Mouse (Mus musculus) forebrain, embryonic 10.5 days (tissue): Measurements from ENCODE around the gene Adam8. TPM values are rescaled to one million over a fixed set of nuclear protein-coding genes. Genes with fewer than 3 reads are reported as not detected.
A peak's percentile ranks its signal among the peaks of the same experiment; 100 is the strongest.

Experiments used
- DNase-seq: peaks from one replicate; pipeline ENCODE4 v3.0.0-alpha.2; 2017; ENCODE audit warnings: low spot score; ENCODE audit errors: extremely low spot score
- H3K27ac ChIP-seq: fragments of 300-500 bp; sonication (generic); 2 replicates; pipeline ENCODE4 v1.5.1; 2016; ENCODE audit warnings: mild to moderate bottlenecking
- H3K27me3 ChIP-seq: fragments of 300-500 bp; sonication (generic); 2 replicates; pipeline ENCODE4 v1.6.1; 2016; ENCODE audit warnings: mild to moderate bottlenecking; ENCODE audit not compliant: poor library complexity, severe bottlenecking
- H3K36me3 ChIP-seq: fragments of 300-500 bp; sonication (generic); replicated peaks from 2 replicates; pipeline ENCODE4 v1.6.1; 2016; ENCODE audit warnings: mild to moderate bottlenecking, moderate library complexity
- H3K4me1 ChIP-seq: fragments of 300-500 bp; sonication (generic); 2 replicates; pipeline ENCODE4 v1.6.1; 2016
- H3K4me3 ChIP-seq: fragments of 300-500 bp; sonication (generic); 2 replicates; pipeline ENCODE4 v1.5.1; 2016; ENCODE audit warnings: mild to moderate bottlenecking, moderate library complexity
- H3K9me3 ChIP-seq: fragments of 300-500 bp; sonication (generic); 2 replicates; pipeline ENCODE4 v1.6.1; 2016; ENCODE audit warnings: mild to moderate bottlenecking, moderate library complexity
- WGBS: fragments of 180-500 bp; shearing (Covaris S2); methylation state at CpG from one replicate; pipeline ENCODE4 v1.1.7; 2016; 5-methylcytosine and 5-hydroxymethylcytosine counted together
- polyA plus RNA-seq: library from polyadenylated mRNA; unstranded; fragments of >200 nt; fragmentation: Nextera tagmentation; extraction: Ambion mirVana; gene quantifications from 2 replicates; pipeline ENCODE4 v1.2.1, GENCODE M21; 2016

The Adam8 gene
- polyA plus RNA-seq, 1 experiment from 2014 or later: 1.6 TPM

- no peak overlapping the region for H3K4me3 ChIP-seq
- 56% methylated on average over 6 of the region's 6 CpGs for WGBS
- DNase-seq: peak; percentile 37
- no peak overlapping the region for H3K27ac ChIP-seq
- no peaks in the 10 kb centered on the region for H3K9me3 ChIP-seq
- H3K36me3 ChIP-seq: no peaks in the 10 kb centered on the region
- peaks cover 91% of the 10 kb centered on the region for H3K27me3 ChIP-seq
- peaks cover 32% of the 10 kb centered on the region for H3K4me1 ChIP-seq
Measured at GRCm38 (mm10) chr7:139951991-139952633, 40.2 kb downstream of the Adam8 start.

GRCm38 (mm10) chr7:139951079-139951478 is 41.3 kb downstream of the Adam8 start:
- WGBS: 8% methylated on average over 16 of the region's 16 CpGs
- Histone ChIP-seq H3K4me3 (peak overlapping the region; percentile 58), H3K36me3 (no peaks in the 10 kb centered on the region), H3K27ac (peak overlapping the region; percentile 60; the same call in 1 of the 2 replicates), H3K4me1 (peaks cover 32% of the 10 kb centered on the region), H3K9me3 (no peaks in the 10 kb centered on the region), H3K27me3 (peaks cover 91% of the 10 kb centered on the region)
- peak; percentile 23 for DNase-seq

- peak; percentile 56 for DNase-seq
- no peaks in the 10 kb centered on the region for H3K36me3 ChIP-seq
- peak overlapping the region; percentile 60; the same call in 1 of the 2 replicates for H3K27ac ChIP-seq
- H3K4me3 ChIP-seq: peak overlapping the region; percentile 58
- WGBS: 2% methylated on average over 33 of the region's 33 CpGs
- H3K9me3 ChIP-seq: no peaks in the 10 kb centered on the region
- H3K4me1 ChIP-seq: peaks cover 32% of the 10 kb centered on the region
- H3K27me3 ChIP-seq: peaks cover 91% of the 10 kb centered on the region
Measured at GRCm38 (mm10) chr7:139950283-139950971, 41.9 kb downstream of the Adam8 start.

DNA sequence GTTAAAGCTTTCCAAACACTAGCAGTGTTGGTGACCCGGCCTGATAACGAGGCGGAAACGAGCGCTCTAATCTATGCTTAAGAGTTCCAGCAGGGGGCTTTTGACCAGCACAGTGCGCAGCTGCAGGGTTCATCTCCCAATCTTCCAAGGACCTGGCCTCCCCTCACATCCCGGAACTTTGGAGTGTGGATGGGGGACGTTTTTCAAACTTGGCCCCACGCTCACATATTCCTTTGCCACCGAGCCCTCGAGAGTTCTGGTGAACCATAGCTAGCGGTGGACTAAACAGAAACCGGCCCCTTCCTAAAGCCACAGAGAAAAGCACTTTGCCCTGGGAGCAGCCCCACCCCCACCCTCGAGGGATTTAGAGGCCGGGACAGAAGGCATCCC is 42.5 kb downstream of the Adam8 start:
- Histone ChIP-seq H3K27ac (0 out of 2 replicates have a peak overlapping the region, but pooled peaks have one; percentile 60), H3K9me3 (no peaks in the 10 kb centered on the region), H3K27me3 (peaks cover 92% of the 10 kb centered on the region), H3K4me1 (peaks cover 32% of the 10 kb centered on the region), H3K36me3 (no peaks in the 10 kb centered on the region), H3K4me3 (peak overlapping the region; percentile 58)
- 1% methylated on average over 15 of the region's 15 CpGs for WGBS
- peak; percentile 67 for DNase-seq

DNA sequence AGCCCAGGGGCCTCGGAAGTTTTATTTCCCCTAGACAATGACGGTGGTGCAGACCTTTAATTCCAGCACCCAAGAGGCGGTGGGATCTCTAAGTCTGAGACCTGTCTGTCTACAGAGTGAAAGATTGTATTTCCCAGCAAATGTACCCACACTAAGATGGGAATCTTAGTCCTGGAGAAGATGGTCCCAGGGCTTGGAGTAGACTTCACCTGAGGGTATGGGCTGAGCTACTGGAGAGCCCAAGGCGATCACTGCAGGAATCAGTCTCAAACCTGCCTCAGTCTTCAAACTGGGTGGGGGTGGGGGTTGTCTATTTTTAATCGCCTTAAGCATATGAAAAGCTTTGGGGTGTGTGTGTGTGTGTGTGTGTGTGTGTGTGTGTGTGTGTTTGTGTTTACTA is 46.3 kb downstream of the Adam8 start:
- Histone ChIP-seq H3K4me1 (peaks cover 30% of the 10 kb centered on the region), H3K27ac (no peak overlapping the region), H3K4me3 (no peak overlapping the region), H3K27me3 (peaks cover 100% of the 10 kb centered on the region), H3K9me3 (no peaks in the 10 kb centered on the region), H3K36me3 (no peaks in the 10 kb centered on the region)
- DNase-seq: no peak
- WGBS: 24% methylated on average over 5 of the region's 5 CpGs

DNA sequence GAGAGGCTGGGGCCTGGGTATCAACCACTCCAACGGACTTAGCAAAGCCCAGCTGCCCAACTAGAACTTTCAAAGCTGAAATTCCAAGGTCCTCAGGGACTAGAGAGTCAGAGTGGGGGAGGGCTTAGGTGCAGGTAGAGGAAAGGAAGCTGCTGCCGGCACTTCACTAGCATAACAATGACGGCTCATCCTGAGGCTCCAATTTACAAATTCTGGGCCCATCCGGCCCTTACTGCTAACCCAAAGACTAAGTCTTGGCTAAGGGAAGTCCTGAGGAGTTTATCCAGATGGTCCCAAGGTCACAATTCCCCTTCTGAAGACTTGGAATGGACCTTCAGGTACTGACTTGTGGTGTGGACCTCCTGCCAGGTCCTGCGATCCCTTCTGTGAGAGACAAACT is 46.8 kb downstream of the Adam8 start:
- Histone ChIP-seq H3K27me3 (peaks cover 100% of the 10 kb centered on the region), H3K4me1 (peaks cover 25% of the 10 kb centered on the region), H3K9me3 (no peaks in the 10 kb centered on the region), H3K36me3 (no peaks in the 10 kb centered on the region), H3K27ac (no peak overlapping the region), H3K4me3 (no peak overlapping the region)
- no peak for DNase-seq
- WGBS: 10% methylated on average over 5 of the region's 5 CpGs

DNA sequence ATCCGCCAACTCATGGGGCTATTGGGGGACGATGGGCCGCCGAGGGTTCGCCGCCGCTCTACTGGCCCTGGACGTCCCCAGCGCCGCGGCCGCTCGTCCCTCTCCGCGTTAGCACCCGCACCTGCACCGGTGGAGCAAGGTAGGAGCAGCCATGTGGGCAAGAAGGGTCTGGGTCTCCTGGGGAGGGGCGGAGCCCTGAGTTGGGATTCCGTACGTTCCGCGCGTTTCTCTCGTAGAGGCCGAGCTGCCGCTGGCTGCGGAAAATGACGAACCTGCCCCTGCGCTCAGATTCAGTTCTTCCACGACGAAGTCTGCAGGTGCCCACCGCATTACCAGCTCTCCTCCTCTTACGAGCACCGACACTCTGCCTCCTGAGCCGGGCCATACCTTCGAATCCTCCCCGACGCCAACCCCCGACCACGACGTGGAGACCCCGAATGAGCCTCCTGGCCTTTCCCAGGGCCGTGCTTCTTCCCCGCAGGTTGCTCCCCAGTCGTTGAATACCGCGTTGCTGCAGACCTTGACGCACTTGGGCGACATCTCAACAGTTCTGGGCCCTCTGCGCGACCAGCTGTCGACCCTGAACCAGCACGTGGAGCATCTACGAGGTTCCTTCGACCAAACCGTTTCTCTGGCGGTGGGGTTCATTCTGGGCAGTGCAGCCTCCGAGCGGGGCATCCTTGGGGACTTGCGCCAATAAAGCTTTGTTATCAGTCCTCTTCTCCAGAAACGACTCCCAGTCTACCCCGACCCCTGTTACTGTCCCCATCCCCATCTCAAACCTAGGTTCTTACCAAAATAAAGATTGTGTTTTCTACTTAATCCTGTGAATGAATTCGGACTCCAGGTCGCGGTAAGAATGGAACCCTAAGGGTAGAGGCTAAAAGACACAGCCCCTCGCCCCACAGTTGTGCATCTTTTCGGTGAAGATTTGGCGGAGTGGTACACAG is 47.8 kb downstream of the Adam8 start:
- peak; percentile 38 for DNase-seq
- Histone ChIP-seq H3K4me3 (peak overlapping the region; percentile 45), H3K9me3 (no peaks in the 10 kb centered on the region), H3K27ac (no peak overlapping the region), H3K4me1 (peaks cover 15% of the 10 kb centered on the region), H3K27me3 (peaks cover 100% of the 10 kb centered on the region), H3K36me3 (no peaks in the 10 kb centered on the region)
- WGBS: 2% methylated on average over 68 of the region's 68 CpGs

- Histone ChIP-seq H3K9me3 (no peaks in the 10 kb centered on the region), H3K4me3 (peak within 1 kb of the TSS; percentile 45), H3K27me3 (peaks cover 93% of the 10 kb centered on the region), H3K36me3 (no peaks in the 10 kb centered on the region), H3K4me1 (peaks cover 13% of the 10 kb centered on the region), H3K27ac (no peak within 1 kb of the TSS)
- under 1% methylated on average over 59 of the region's 59 CpGs for WGBS
- DNase-seq: peak; percentile 57
Measured at GRCm38 (mm10) chr7:139943674-139944281, 48.6 kb downstream of the Adam8 start, which contains the start of gene Utf1. TSS of gene Utf1 (plus strand) at chr7:139943789.

DNA sequence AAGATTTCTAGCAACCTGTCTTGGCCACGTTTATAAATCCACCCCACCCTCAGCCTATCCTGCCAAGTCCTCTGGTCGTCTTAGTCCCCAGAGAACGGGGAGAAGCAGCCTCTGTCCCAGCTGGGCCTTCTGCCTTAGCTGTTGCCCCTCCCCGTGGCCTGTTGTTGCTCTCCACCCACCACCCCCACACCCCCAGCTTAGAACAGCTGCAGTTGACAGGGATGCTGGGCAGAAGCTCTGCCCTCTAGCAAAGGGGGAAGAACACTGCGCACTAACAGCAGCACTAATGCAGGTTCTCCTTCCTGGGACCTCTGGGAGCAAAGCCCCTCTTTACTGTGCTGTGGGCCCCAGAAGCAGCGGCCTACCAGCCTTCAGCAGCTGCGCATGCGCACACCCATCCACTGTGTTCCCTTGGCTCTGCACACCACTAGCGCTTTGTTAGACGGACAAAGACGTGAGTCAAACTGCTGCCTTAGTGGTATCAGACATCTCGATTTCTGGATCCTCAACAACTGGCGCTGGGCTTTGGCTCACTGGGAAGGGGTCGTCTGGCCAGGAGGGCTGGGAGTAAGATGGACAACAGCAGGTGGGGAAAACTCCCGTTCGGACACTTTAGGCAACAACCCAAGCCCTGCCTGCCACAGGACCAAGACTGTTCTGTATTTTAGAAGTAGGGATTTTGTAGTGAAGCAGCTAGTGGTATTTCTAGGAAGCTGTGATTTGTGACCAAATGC is 51.7 kb downstream of the Adam8 start:
- Histone ChIP-seq H3K4me3 (no peak overlapping the region), H3K36me3 (no peaks in the 10 kb centered on the region), H3K9me3 (no peaks in the 10 kb centered on the region), H3K27ac (no peak overlapping the region), H3K27me3 (peaks cover 83% of the 10 kb centered on the region), H3K4me1 (peaks cover 13% of the 10 kb centered on the region)
- WGBS: 70% methylated on average over 16 of the region's 16 CpGs
- DNase-seq: no peak

DNA sequence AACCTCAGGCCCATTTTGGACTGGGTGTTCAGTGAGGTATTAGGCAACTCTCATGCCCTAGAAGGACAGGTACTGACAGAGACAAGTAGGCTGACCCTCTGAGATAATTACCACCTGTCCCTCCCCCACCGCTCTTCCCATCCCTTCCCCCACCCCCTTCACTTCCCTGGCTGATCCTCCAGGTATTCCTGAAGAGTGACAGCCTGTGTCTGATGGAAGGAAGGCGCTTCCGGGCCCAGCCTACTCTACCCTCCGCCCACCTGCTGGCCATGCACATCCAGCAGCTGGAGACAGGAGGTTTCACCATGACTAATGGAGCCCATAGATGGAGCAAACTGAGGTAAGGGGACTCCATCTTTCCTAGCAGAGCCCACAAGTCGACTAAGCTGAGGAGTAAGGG is 54.6 kb downstream of the Adam8 start:
- Histone ChIP-seq H3K4me1 (no peaks in the 10 kb centered on the region), H3K27ac (no peak overlapping the region), H3K27me3 (peaks cover 61% of the 10 kb centered on the region), H3K4me3 (no peak overlapping the region), H3K9me3 (no peaks in the 10 kb centered on the region), H3K36me3 (no peaks in the 10 kb centered on the region)
- DNase-seq: no peak
- WGBS: 75% methylated on average over 5 of the region's 5 CpGs

GRCm38 (mm10) chr7:139937138-139937537 is 55.2 kb downstream of the Adam8 start:
- H3K4me3 ChIP-seq: no peak overlapping the region
- no peaks in the 10 kb centered on the region for H3K4me1 ChIP-seq
- peaks cover 56% of the 10 kb centered on the region for H3K27me3 ChIP-seq
- no peaks in the 10 kb centered on the region for H3K9me3 ChIP-seq
- DNase-seq: no peak
- no peaks in the 10 kb centered on the region for H3K36me3 ChIP-seq
- no peak overlapping the region for H3K27ac ChIP-seq
- 77% methylated on average over 3 of the region's 3 CpGs for WGBS

DNA sequence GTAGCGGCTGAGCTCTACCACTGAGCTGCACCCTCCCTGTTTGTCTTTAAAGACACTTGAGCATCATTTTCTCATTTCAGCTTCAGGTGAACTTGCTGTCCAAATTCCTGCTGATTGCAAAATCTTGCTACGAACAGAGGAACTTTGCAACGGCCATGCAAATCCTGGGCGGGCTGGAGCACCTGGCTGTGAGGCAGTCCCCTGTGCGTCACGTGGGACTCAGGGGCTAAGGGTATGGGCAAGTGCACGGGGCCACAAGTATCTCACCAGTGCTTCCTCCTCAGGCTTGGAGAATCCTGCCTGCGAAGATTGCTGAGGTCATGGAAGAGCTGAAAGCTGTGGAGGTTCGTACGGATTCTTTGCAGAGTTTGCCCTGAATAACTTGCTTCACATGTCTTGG is 55.7 kb downstream of the Adam8 start:
- DNase-seq: no peak
- 90% methylated on average over 10 of the region's 10 CpGs for WGBS
- no peaks in the 10 kb centered on the region for H3K4me1 ChIP-seq
- H3K4me3 ChIP-seq: no peak overlapping the region
- H3K36me3 ChIP-seq: no peaks in the 10 kb centered on the region
- peaks cover 56% of the 10 kb centered on the region for H3K27me3 ChIP-seq
- no peak overlapping the region for H3K27ac ChIP-seq
- H3K9me3 ChIP-seq: no peaks in the 10 kb centered on the region
